Mouse (Mus musculus): ENCODE measurements at regions not wholly inside any gene's neighbourhood (a gene's known extent, or its start where the extent isn't known, plus 50 kb on each side); places are given as distances from the start of the nearest gene placed in this dataset.

GRCm38 (mm10) chr11:71390616-71391015 is 160.1 kb upstream of the Nlrp1b start:
- DNase-seq (ENCODE audit: low spot score): no peak
- WGBS: 83% methylated on average over 3 of the region's 3 CpGs
- Histone ChIP-seq H3K36me3 (no peaks in the 10 kb centered on the region), H3K4me3 (no peak overlapping the region), H3K27me3 (ENCODE audit: low read depth, poor library complexity, severe bottlenecking) (no peaks in the 10 kb centered on the region), H3K27ac (replicated peaks) (peak overlapping the region; percentile 69; the same call in 1 of the 2 replicates), H3K4me1 (peaks cover 22% of the 10 kb centered on the region), H3K9me3 (replicated peaks) (no peaks in the 10 kb centered on the region)

- Histone ChIP-seq H3K4me1 (peaks cover 19% of the 10 kb centered on the region), H3K27me3 (ENCODE audit: low read depth, poor library complexity, severe bottlenecking) (no peaks in the 10 kb centered on the region), H3K9me3 (replicated peaks) (no peaks in the 10 kb centered on the region), H3K36me3 (no peaks in the 10 kb centered on the region), H3K27ac (replicated peaks) (no peak overlapping the region), H3K4me3 (no peak overlapping the region)
- 94% methylated on average over 5 of the region's 5 CpGs for WGBS
- no peak for DNase-seq (ENCODE audit: low spot score)
Observed at GRCm38 (mm10) chr11:71393406-71393805, 162.9 kb upstream of the Nlrp1b start.

- peaks cover 5% of the 10 kb centered on the region for H3K4me1 ChIP-seq
- no peak overlapping the region for H3K27ac ChIP-seq (replicated peaks)
- H3K9me3 ChIP-seq (replicated peaks): no peaks in the 10 kb centered on the region
- WGBS: 70% methylated on average over 4 of the region's 4 CpGs
- H3K36me3 ChIP-seq: no peaks in the 10 kb centered on the region
- H3K4me3 ChIP-seq: no peak overlapping the region
- no peaks in the 10 kb centered on the region for H3K27me3 ChIP-seq (ENCODE audit: low read depth, poor library complexity, severe bottlenecking)
- no peak for DNase-seq (ENCODE audit: low spot score)
Observed at GRCm38 (mm10) chr11:71395023-71395422, 164.5 kb upstream of the Nlrp1b start.

GRCm38 (mm10) chr11:71395631-71396030 is 165.1 kb upstream of the Nlrp1b start:
- Histone ChIP-seq H3K4me3 (no peak overlapping the region), H3K4me1 (no peaks in the 10 kb centered on the region; the same call in 1 of the 2 replicates), H3K27me3 (ENCODE audit: low read depth, poor library complexity, severe bottlenecking) (no peaks in the 10 kb centered on the region), H3K9me3 (replicated peaks) (no peaks in the 10 kb centered on the region), H3K27ac (replicated peaks) (no peak overlapping the region), H3K36me3 (no peaks in the 10 kb centered on the region)
- WGBS: 83% methylated on average over 1 of the region's 1 CpGs
- DNase-seq (ENCODE audit: low spot score): no peak

GRCm38 (mm10) chr11:71400351-71400750 is 169.8 kb upstream of the Nlrp1b start:
- H3K9me3 ChIP-seq (replicated peaks): no peaks in the 10 kb centered on the region
- H3K4me1 ChIP-seq: no peaks in the 10 kb centered on the region
- 93% methylated on average over 2 of the region's 2 CpGs for WGBS
- H3K27ac ChIP-seq (replicated peaks): no peak overlapping the region
- no peaks in the 10 kb centered on the region for H3K36me3 ChIP-seq
- DNase-seq (ENCODE audit: low spot score): no peak
- H3K27me3 ChIP-seq (ENCODE audit: low read depth, poor library complexity, severe bottlenecking): no peaks in the 10 kb centered on the region
- no peak overlapping the region for H3K4me3 ChIP-seq

GRCm38 (mm10) chr11:71401411-71402276 is 171.1 kb upstream of the Nlrp1b start:
- Histone ChIP-seq H3K27ac (replicated peaks) (no peak overlapping the region), H3K36me3 (no peaks in the 10 kb centered on the region), H3K4me1 (no peaks in the 10 kb centered on the region), H3K27me3 (ENCODE audit: low read depth, poor library complexity, severe bottlenecking) (no peaks in the 10 kb centered on the region), H3K4me3 (no peak overlapping the region), H3K9me3 (replicated peaks) (no peaks in the 10 kb centered on the region)
- WGBS: 98% methylated on average over 2 of the region's 2 CpGs
- no peak for DNase-seq (ENCODE audit: low spot score)

GRCm38 (mm10) chr11:71404361-71404760 is 173.8 kb upstream of the Nlrp1b start:
- Histone ChIP-seq H3K4me3 (no peak overlapping the region), H3K27me3 (ENCODE audit: low read depth, poor library complexity, severe bottlenecking) (no peaks in the 10 kb centered on the region)
- WGBS: 89% methylated on average over 3 of the region's 3 CpGs

GRCm38 (mm10) chr11:71407043-71407442 is 176.5 kb upstream of the Nlrp1b start:
- no peaks in the 10 kb centered on the region for H3K4me1 ChIP-seq
- H3K9me3 ChIP-seq (replicated peaks): no peaks in the 10 kb centered on the region
- H3K36me3 ChIP-seq: no peaks in the 10 kb centered on the region
- no peak overlapping the region for H3K27ac ChIP-seq (replicated peaks)
- no peak for DNase-seq (ENCODE audit: low spot score)
- 74% methylated on average over 6 of the region's 6 CpGs for WGBS
- H3K4me3 ChIP-seq: no peak overlapping the region
- no peaks in the 10 kb centered on the region for H3K27me3 ChIP-seq (ENCODE audit: low read depth, poor library complexity, severe bottlenecking)

More at GRCm38 (mm10) chr11:71404361-71404760, 173.8 kb upstream of the Nlrp1b start:
- no peaks in the 10 kb centered on the region for H3K36me3 ChIP-seq
- DNase-seq (ENCODE audit: low spot score): no peak
- no peak overlapping the region for H3K27ac ChIP-seq (replicated peaks)
- no peaks in the 10 kb centered on the region for H3K9me3 ChIP-seq (replicated peaks)
- H3K4me1 ChIP-seq: no peaks in the 10 kb centered on the region

GRCm38 (mm10) chr11:71409211-71409765 is 178.8 kb upstream of the Nlrp1b start:
- Histone ChIP-seq H3K9me3 (replicated peaks) (no peaks in the 10 kb centered on the region), H3K4me3 (no peak overlapping the region), H3K27me3 (ENCODE audit: low read depth, poor library complexity, severe bottlenecking) (no peaks in the 10 kb centered on the region), H3K4me1 (peaks cover 2% of the 10 kb centered on the region), H3K27ac (replicated peaks) (no peak overlapping the region), H3K36me3 (no peaks in the 10 kb centered on the region)
- DNase-seq (ENCODE audit: low spot score): no peak
- WGBS: 89% methylated on average over 6 of the region's 6 CpGs

GRCm38 (mm10) chr11:71410582-71410981 is 180.0 kb upstream of the Nlrp1b start:
- Histone ChIP-seq H3K27ac (replicated peaks) (no peak overlapping the region), H3K36me3 (no peaks in the 10 kb centered on the region)
- WGBS: 93% methylated on average over 3 of the region's 3 CpGs

GRCm38 (mm10) chr11:71411958-71412357 is 181.4 kb upstream of the Nlrp1b start:
- Histone ChIP-seq H3K36me3 (no peaks in the 10 kb centered on the region), H3K27me3 (ENCODE audit: low read depth, poor library complexity, severe bottlenecking) (no peaks in the 10 kb centered on the region), H3K4me3 (no peak overlapping the region), H3K9me3 (replicated peaks) (no peaks in the 10 kb centered on the region), H3K27ac (replicated peaks) (no peak overlapping the region), H3K4me1 (peaks cover 19% of the 10 kb centered on the region)
- no peak for DNase-seq (ENCODE audit: low spot score)
- WGBS: 89% methylated on average over 1 of the region's 1 CpGs

More at GRCm38 (mm10) chr11:71410582-71410981, 180.0 kb upstream of the Nlrp1b start:
- Histone ChIP-seq H3K4me1 (peaks cover 15% of the 10 kb centered on the region), H3K4me3 (no peak overlapping the region), H3K27me3 (ENCODE audit: low read depth, poor library complexity, severe bottlenecking) (no peaks in the 10 kb centered on the region), H3K9me3 (replicated peaks) (no peaks in the 10 kb centered on the region)
- no peak for DNase-seq (ENCODE audit: low spot score)

GRCm38 (mm10) chr11:71414403-71415140 is 184.0 kb upstream of the Nlrp1b start:
- Histone ChIP-seq H3K27me3 (ENCODE audit: low read depth, poor library complexity, severe bottlenecking) (no peaks in the 10 kb centered on the region), H3K27ac (replicated peaks) (0 out of 2 replicates have a peak overlapping the region, but pooled peaks have one; percentile 17), H3K4me3 (no peak overlapping the region), H3K9me3 (replicated peaks) (no peaks in the 10 kb centered on the region), H3K4me1 (peaks cover 19% of the 10 kb centered on the region), H3K36me3 (no peaks in the 10 kb centered on the region)
- DNase-seq (ENCODE audit: low spot score): no peak
- 75% methylated on average over 9 of the region's 9 CpGs for WGBS
